Mouse (Mus musculus): Measurements from ENCODE around the gene Sprr2a2.
"Not testable (repeated sequence)": the region's sequence is repeated elsewhere in the genome, so short reads cannot be mapped to it uniquely, and the experiment has no call there.

DNA sequence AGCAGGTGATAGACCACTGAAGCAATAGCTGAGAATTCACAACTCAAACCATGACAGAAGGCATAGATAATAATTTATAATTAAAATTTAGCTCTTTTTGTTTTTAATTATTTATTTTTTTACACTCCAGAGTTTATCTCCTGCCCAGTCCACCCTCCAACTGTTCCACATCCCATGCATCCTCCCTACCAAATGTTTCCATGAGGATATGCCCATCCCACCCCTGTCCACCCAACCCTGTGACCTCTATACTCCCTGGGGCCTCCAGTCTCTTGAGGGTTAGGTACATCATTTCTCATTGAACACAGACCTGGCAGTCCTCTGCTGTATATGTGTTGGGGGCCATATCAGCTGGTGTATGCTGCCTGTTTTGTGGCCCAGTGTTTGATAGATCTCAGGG lies 42.8 kb downstream of the Sprr2a2 start:
- TF ChIP-seq POLR2A (IDR thresholded peaks at IDR 0.05; ENCODE audit: low read depth, low read length); CTCF (IDR thresholded peaks at IDR 0.05; ENCODE audit: extremely low read depth, insufficient read length, insufficient replicate concordance, low read depth, low read length): not testable (repeated sequence)
